Mouse (Mus musculus): ENCODE measurements at regions not wholly inside any gene's neighbourhood (a gene's known extent, or its start where the extent isn't known, plus 50 kb on each side); places are given as distances from the start of the nearest gene placed in this dataset.

GRCm38 (mm10) chr13:28616645-28617381 lies 336.7 kb downstream of the Sox4 start:
- 85% methylated on average over 9 of the region's 9 CpGs for WGBS
- H3K9ac ChIP-seq (ENCODE audit: low read depth, low read length): no peak overlapping the region
- no peak for ATAC-seq

DNA sequence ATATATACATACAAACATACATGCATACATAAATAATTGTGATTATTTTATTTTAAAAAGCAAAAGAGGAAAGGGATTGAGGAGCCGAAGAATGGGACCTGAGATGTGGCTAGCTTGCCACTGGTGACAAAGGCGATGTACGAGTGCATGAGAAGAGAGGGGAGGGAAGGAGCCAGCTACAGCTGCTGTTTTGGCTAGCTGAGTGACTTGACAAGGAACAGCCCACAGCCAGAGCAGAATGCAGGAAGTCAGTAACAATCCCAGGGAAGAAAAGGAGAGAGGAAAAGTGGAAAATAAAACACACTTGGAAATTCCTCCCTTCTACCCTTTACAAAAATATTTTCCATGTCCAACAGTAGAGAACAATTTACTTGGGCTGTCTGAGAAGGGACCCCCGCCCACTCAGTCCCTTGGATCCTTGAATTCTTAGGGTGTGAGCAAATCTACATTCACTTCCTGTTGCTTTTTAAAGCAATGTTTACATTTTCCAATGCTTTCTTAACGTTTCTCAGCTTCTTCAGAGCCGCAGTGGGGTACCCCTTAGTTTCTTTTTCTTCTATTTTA lies 345.9 kb downstream of the Sox4 start:
- no peak overlapping the region for H3K27ac ChIP-seq (ENCODE audit: low read depth, low read length)
- 58% methylated on average over 6 of the region's 6 CpGs for WGBS
- no peak overlapping the region for H3K9ac ChIP-seq (ENCODE audit: low read depth, low read length)
- no peaks in the 10 kb centered on the region for H3K9me3 ChIP-seq (ENCODE audit: control insufficient read depth, low read length)
- ATAC-seq: no peak
- no peaks in the 10 kb centered on the region for H3K27me3 ChIP-seq (replicated peaks; ENCODE audit: control insufficient read depth, insufficient read depth, low read length)
- no peak overlapping the region for H3K4me2 ChIP-seq (ENCODE audit: low read length)
- no peaks in the 10 kb centered on the region for H3K36me3 ChIP-seq (ENCODE audit: control insufficient read depth, insufficient read depth, low read length)
- no peak overlapping the region for H3K4me3 ChIP-seq (ENCODE audit: low read length)
- H3K4me1 ChIP-seq (ENCODE audit: control insufficient read depth, insufficient read depth, low read depth, low read length): no peaks in the 10 kb centered on the region

More at GRCm38 (mm10) chr13:28616645-28617381, 336.7 kb downstream of the Sox4 start:
- Histone ChIP-seq H3K4me2 (ENCODE audit: low read length) (no peak overlapping the region), H3K27me3 (replicated peaks; ENCODE audit: control insufficient read depth, insufficient read depth, low read length) (no peaks in the 10 kb centered on the region), H3K4me3 (ENCODE audit: low read length) (no peak overlapping the region), H3K36me3 (ENCODE audit: control insufficient read depth, insufficient read depth, low read length) (no peaks in the 10 kb centered on the region), H3K27ac (ENCODE audit: low read depth, low read length) (no peak overlapping the region), H3K4me1 (ENCODE audit: control insufficient read depth, insufficient read depth, low read depth, low read length) (no peaks in the 10 kb centered on the region), H3K9me3 (ENCODE audit: control insufficient read depth, low read length) (no peaks in the 10 kb centered on the region)

- H3K4me3 ChIP-seq (ENCODE audit: low read length): no peak overlapping the region
- no peak for ATAC-seq
- no peaks in the 10 kb centered on the region for H3K27me3 ChIP-seq (replicated peaks; ENCODE audit: control insufficient read depth, insufficient read depth, low read length)
- 96% methylated on average over 1 of the region's 1 CpGs for WGBS
- no peaks in the 10 kb centered on the region for H3K9me3 ChIP-seq (ENCODE audit: control insufficient read depth, low read length)
- H3K27ac ChIP-seq (ENCODE audit: low read depth, low read length): no peak overlapping the region
- H3K4me1 ChIP-seq (ENCODE audit: control insufficient read depth, insufficient read depth, low read depth, low read length): no peaks in the 10 kb centered on the region
- no peak overlapping the region for H3K4me2 ChIP-seq (ENCODE audit: low read length)
- no peak overlapping the region for H3K9ac ChIP-seq (ENCODE audit: low read depth, low read length)
- no peaks in the 10 kb centered on the region for H3K36me3 ChIP-seq (ENCODE audit: control insufficient read depth, insufficient read depth, low read length)
Observed at GRCm38 (mm10) chr13:28606651-28607050, 346.9 kb downstream of the Sox4 start.

DNA sequence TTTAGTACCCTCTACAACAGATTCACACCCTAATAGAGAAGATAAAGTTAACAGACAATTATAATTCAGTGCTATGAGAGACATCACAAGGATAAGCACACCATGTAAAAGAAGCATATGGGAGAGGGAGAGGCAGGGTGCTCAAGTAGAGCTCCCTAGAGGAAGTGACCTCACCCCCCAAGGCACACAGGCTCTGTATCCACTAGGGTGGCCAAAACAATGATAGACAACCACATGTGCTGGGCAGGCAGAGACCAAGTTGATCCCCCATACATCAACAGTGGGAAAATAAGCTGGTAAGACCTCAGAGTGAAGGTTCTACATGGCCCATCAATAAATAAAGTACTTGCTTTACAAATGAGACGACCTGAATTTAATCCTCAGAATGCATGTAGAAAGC lies 347.7 kb downstream of the Sox4 start:
- Histone ChIP-seq H3K36me3 (ENCODE audit: control insufficient read depth, insufficient read depth, low read length) (no peaks in the 10 kb centered on the region), H3K27ac (ENCODE audit: low read depth, low read length) (no peak overlapping the region), H3K4me3 (ENCODE audit: low read length) (no peak overlapping the region), H3K27me3 (replicated peaks; ENCODE audit: control insufficient read depth, insufficient read depth, low read length) (no peaks in the 10 kb centered on the region), H3K4me2 (ENCODE audit: low read length) (no peak overlapping the region), H3K9ac (ENCODE audit: low read depth, low read length) (no peak overlapping the region), H3K9me3 (ENCODE audit: control insufficient read depth, low read length) (no peaks in the 10 kb centered on the region), H3K4me1 (ENCODE audit: control insufficient read depth, insufficient read depth, low read depth, low read length) (no peaks in the 10 kb centered on the region)
- 76% methylated on average over 1 of the region's 1 CpGs for WGBS
- no peak for ATAC-seq

GRCm38 (mm10) chr13:28604016-28604415 lies 346.7 kb downstream of the Gm11361 start:
- Histone ChIP-seq H3K4me1 (ENCODE audit: control insufficient read depth, insufficient read depth, low read depth, low read length) (no peaks in the 10 kb centered on the region), H3K4me2 (ENCODE audit: low read length) (no peak overlapping the region), H3K27me3 (replicated peaks; ENCODE audit: control insufficient read depth, insufficient read depth, low read length) (no peaks in the 10 kb centered on the region), H3K9me3 (ENCODE audit: control insufficient read depth, low read length) (no peaks in the 10 kb centered on the region), H3K9ac (ENCODE audit: low read depth, low read length) (no peak overlapping the region), H3K4me3 (ENCODE audit: low read length) (no peak overlapping the region), H3K27ac (ENCODE audit: low read depth, low read length) (no peak overlapping the region), H3K36me3 (ENCODE audit: control insufficient read depth, insufficient read depth, low read length) (no peaks in the 10 kb centered on the region)
- no peak for ATAC-seq
- 55% methylated on average over 6 of the region's 6 CpGs for WGBS

DNA sequence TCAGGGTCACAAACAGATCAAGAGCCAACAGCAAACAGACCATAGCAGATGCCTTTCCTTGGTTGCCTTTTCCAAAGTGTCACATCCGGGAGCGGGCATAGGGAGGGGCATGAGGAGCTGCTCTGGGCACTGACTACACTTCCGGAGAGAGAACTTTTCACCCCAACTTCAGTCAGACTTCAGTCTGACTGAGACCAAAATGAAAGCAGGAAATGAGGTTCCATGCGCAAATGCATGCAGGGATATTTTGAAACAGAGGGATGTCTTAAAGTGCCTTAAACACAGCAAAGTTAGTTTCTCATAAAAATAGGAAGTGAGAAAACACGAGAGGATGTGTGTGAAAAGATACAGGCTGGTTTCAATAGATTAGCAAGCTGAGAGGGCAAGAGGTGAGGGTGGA lies 343.5 kb downstream of the Gm11361 start:
- WGBS: 69% methylated on average over 5 of the region's 5 CpGs

DNA sequence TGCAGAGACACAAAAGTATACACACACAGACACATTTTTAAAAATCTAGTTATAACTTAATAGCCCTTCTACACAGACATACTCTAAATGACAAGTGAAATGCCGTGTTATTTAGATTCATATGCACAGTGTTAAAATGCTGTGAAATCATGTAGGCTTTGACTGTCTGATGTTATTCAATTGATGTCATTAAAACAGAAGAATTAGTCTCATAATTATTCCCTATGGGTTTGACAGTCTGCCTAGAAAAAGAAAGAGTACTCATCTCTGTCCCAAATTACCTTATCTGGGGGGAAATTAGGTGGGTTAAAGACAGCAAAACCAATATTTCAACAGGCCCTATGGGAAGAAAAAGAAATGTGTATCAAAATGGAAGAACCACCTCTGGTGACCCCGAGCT lies 339.0 kb downstream of the Gm11361 start:
- H3K4me3 ChIP-seq (ENCODE audit: low read length): no peak overlapping the region
- no peak overlapping the region for H3K9ac ChIP-seq (ENCODE audit: low read depth, low read length)
- no peaks in the 10 kb centered on the region for H3K27me3 ChIP-seq (replicated peaks; ENCODE audit: control insufficient read depth, insufficient read depth, low read length)
- no peak overlapping the region for H3K27ac ChIP-seq (ENCODE audit: low read depth, low read length)
- no peaks in the 10 kb centered on the region for H3K4me1 ChIP-seq (ENCODE audit: control insufficient read depth, insufficient read depth, low read depth, low read length)
- H3K9me3 ChIP-seq (ENCODE audit: control insufficient read depth, low read length): no peaks in the 10 kb centered on the region
- WGBS: 71% methylated on average over 2 of the region's 2 CpGs
- H3K4me2 ChIP-seq (ENCODE audit: low read length): no peak overlapping the region
- 0 out of 2 replicates have a peak, but pooled peaks have one; percentile 27 for ATAC-seq
- H3K36me3 ChIP-seq (ENCODE audit: control insufficient read depth, insufficient read depth, low read length): no peaks in the 10 kb centered on the region

More for the DNA sequence above, 343.5 kb downstream of the Gm11361 start:
- H3K27me3 ChIP-seq (replicated peaks; ENCODE audit: control insufficient read depth, insufficient read depth, low read length): no peaks in the 10 kb centered on the region
- no peaks in the 10 kb centered on the region for H3K9me3 ChIP-seq (ENCODE audit: control insufficient read depth, low read length)
- H3K27ac ChIP-seq (ENCODE audit: low read depth, low read length): no peak overlapping the region
- H3K36me3 ChIP-seq (ENCODE audit: control insufficient read depth, insufficient read depth, low read length): no peaks in the 10 kb centered on the region
- H3K4me2 ChIP-seq (ENCODE audit: low read length): no peak overlapping the region
- no peak for ATAC-seq
- no peak overlapping the region for H3K4me3 ChIP-seq (ENCODE audit: low read length)
- no peak overlapping the region for H3K9ac ChIP-seq (ENCODE audit: low read depth, low read length)
- H3K4me1 ChIP-seq (ENCODE audit: control insufficient read depth, insufficient read depth, low read depth, low read length): no peaks in the 10 kb centered on the region

DNA sequence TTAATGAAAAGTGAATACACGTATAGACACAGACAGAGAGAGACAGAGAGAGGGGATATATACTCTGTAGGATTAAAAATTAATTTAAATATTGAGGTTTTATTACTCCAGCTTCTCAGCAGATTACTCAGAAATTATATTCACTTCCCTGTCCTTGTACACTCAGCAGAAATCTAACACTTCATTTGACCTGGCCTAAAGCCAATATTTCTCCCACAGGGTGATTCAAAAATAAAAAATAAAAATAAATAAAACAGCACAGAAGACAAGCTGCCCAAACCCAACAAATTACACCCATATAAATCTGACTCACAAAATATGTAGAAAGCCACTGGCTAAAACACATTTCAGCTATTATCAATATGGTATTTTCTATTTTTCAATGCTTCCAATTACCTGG lies 334.8 kb downstream of the Gm11361 start:
- 72% methylated on average over 1 of the region's 1 CpGs for WGBS

DNA sequence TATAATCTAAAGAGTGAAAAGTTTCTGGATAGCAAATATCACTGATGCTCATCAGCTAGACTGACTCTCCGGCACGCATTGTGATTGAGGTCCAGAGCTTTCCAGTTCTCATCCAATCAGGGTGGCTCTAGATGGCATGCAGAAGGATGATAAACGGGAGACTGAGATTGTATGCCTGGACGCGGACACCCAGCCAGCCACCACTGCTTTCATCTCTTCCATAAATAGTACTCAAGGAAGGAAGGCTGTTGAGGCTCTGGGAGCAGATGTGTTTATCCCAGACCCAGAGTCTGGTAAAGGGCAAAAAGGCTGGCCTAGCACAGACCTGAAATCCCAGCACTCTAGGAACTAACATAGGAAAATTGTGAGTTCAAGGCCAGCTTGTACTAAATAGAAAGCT lies 330.6 kb downstream of the Gm11361 start:
- Histone ChIP-seq H3K4me1 (ENCODE audit: control insufficient read depth, insufficient read depth, low read depth, low read length) (no peaks in the 10 kb centered on the region), H3K9ac (ENCODE audit: low read depth, low read length) (no peak overlapping the region), H3K27me3 (replicated peaks; ENCODE audit: control insufficient read depth, insufficient read depth, low read length) (no peaks in the 10 kb centered on the region), H3K4me3 (ENCODE audit: low read length) (no peak overlapping the region), H3K36me3 (ENCODE audit: control insufficient read depth, insufficient read depth, low read length) (no peaks in the 10 kb centered on the region), H3K9me3 (ENCODE audit: control insufficient read depth, low read length) (no peaks in the 10 kb centered on the region), H3K4me2 (ENCODE audit: low read length) (no peak overlapping the region), H3K27ac (ENCODE audit: low read depth, low read length) (no peak overlapping the region)
- 90% methylated on average over 5 of the region's 5 CpGs for WGBS
- no peak for ATAC-seq

More for the DNA sequence above, 334.8 kb downstream of the Gm11361 start:
- Histone ChIP-seq H3K27ac (ENCODE audit: low read depth, low read length) (no peak overlapping the region), H3K9ac (ENCODE audit: low read depth, low read length) (no peak overlapping the region), H3K9me3 (ENCODE audit: control insufficient read depth, low read length) (no peaks in the 10 kb centered on the region), H3K36me3 (ENCODE audit: control insufficient read depth, insufficient read depth, low read length) (no peaks in the 10 kb centered on the region), H3K4me2 (ENCODE audit: low read length) (no peak overlapping the region), H3K27me3 (replicated peaks; ENCODE audit: control insufficient read depth, insufficient read depth, low read length) (no peaks in the 10 kb centered on the region), H3K4me3 (ENCODE audit: low read length) (no peak overlapping the region), H3K4me1 (ENCODE audit: control insufficient read depth, insufficient read depth, low read depth, low read length) (no peaks in the 10 kb centered on the region)
- ATAC-seq: no peak
